Mouse (Mus musculus) cortical plate, adult 2 months (tissue): ENCODE measurements at regions not wholly inside any gene's neighbourhood (a gene's known extent, or its start where the extent isn't known, plus 50 kb on each side); places are given as distances from the start of the nearest gene placed in this dataset.

Experiments used
- CTCF ChIP-seq: fragments of 200-500 bp; IDR thresholded peaks from 2 replicates; pipeline ENCODE4 v1.5.1; 2011; ENCODE audit warnings: mild to moderate bottlenecking, control low read depth, low read length; ENCODE audit not compliant: insufficient read depth; ENCODE audit errors: extremely low read depth
- POLR2A ChIP-seq: fragments of 200-500 bp; IDR thresholded peaks from 2 replicates; pipeline ENCODE4 v1.6.1; 2011; ENCODE audit warnings: mild to moderate bottlenecking, low read length, control low read depth; ENCODE audit not compliant: insufficient read depth; ENCODE audit errors: extremely low read depth

GRCm38 (mm10) chr12:56448786-56449564, 87.7 kb downstream of the Nkx2-1 start:
- no peak for TF ChIP-seq CTCF
- no peak for TF ChIP-seq POLR2A
